8 mouse cellular contexts compared by ENCODE assay signal in genomic region chr2:119019131-119019530, GRCm38 (mm10). TPM values are rescaled to one million over a fixed set of nuclear protein-coding genes. Genes with fewer than 3 reads are reported as not detected.
A peak's percentile ranks its signal among the peaks of the same experiment; 100 is the strongest.
DNase-seq lines count a peak whose midpoint lies in the region; ATAC-seq and TF ChIP-seq lines count a peak whose summit lies in the region.

No protein-coding gene starts in this region.

- no peak overlapping the region for H3K4me2 ChIP-seq in liver, postnatal 0 days (ENCODE audit: low read depth, low read length)
- 0 out of 2 replicates have a peak overlapping the region, but pooled peaks have one; percentile 9 for H3K4me2 ChIP-seq in embryonic facial prominence, embryonic 13.5 days
- H3K4me2 ChIP-seq in hindbrain, embryonic 16.5 days (ENCODE audit: low read length), result peak overlapping the region; percentile 23
- peak overlapping the region; percentile 22; the same call in 1 of the 2 replicates for H3K4me2 ChIP-seq in neural tube, embryonic 14.5 days (ENCODE audit: low read depth, low read length)

- WGBS in liver, postnatal 0 days (ENCODE audit: insufficient replicate concordance), result 50% methylated on average over 5 of the region's 5 CpGs
- WGBS in embryonic facial prominence, embryonic 13.5 days, result 19% methylated on average over 5 of the region's 5 CpGs
- WGBS in hindbrain, embryonic 16.5 days, result 9% methylated on average over 5 of the region's 5 CpGs
- 4% methylated on average over 5 of the region's 5 CpGs for WGBS in neural tube, embryonic 14.5 days

- no peak overlapping the region for H3K4me3 ChIP-seq in liver, postnatal 0 days (ENCODE audit: low read depth, low read length)
- H3K4me3 ChIP-seq in embryonic facial prominence, embryonic 13.5 days, result no peak overlapping the region
- no peak overlapping the region for H3K4me3 ChIP-seq in hindbrain, embryonic 16.5 days (ENCODE audit: low read length)
- H3K4me3 ChIP-seq in neural tube, embryonic 14.5 days (ENCODE audit: low read depth, low read length), result no peak overlapping the region

- no peaks in the 10 kb centered on the region for H3K9me3 ChIP-seq in liver, postnatal 0 days (ENCODE audit: low read length)
- H3K9me3 ChIP-seq in embryonic facial prominence, embryonic 13.5 days, result no peaks in the 10 kb centered on the region; the same call in 1 of the 2 replicates
- H3K9me3 ChIP-seq in hindbrain, embryonic 16.5 days (ENCODE audit: control insufficient read depth, low read length), result no peaks in the 10 kb centered on the region
- H3K9me3 ChIP-seq in neural tube, embryonic 14.5 days (ENCODE audit: control insufficient read depth, low read length), result no peaks in the 10 kb centered on the region

- no peak for ATAC-seq in liver, postnatal 0 days
- ATAC-seq in embryonic facial prominence, embryonic 13.5 days (ENCODE audit: insufficient number of reproducible peaks, insufficient read depth, low FRiP score, low TSS enrichment, low read depth), result no peak; the same call in 1 of the 2 replicates
- peak; percentile 67 for ATAC-seq in hindbrain, embryonic 16.5 days
- peak; percentile 85 for ATAC-seq in neural tube, embryonic 14.5 days (ENCODE audit: low read depth)

- TF ChIP-seq CTCF in liver, postnatal 0 days (IDR thresholded peaks at IDR 0.05; ENCODE audit: low read depth), result peak; percentile 41; the same call in 1 of the 2 replicates

- no peaks in the 10 kb centered on the region for H3K27me3 ChIP-seq in liver, postnatal 0 days (ENCODE audit: insufficient read depth, low read length)
- no peaks in the 10 kb centered on the region for H3K27me3 ChIP-seq in embryonic facial prominence, embryonic 13.5 days
- no peaks in the 10 kb centered on the region for H3K27me3 ChIP-seq in hindbrain, embryonic 16.5 days (replicated peaks; ENCODE audit: control insufficient read depth, insufficient read depth, low read length)
- no peaks in the 10 kb centered on the region for H3K27me3 ChIP-seq in neural tube, embryonic 14.5 days (ENCODE audit: control insufficient read depth, insufficient read depth, low read length)

- H3K9ac ChIP-seq in liver, postnatal 0 days (replicated peaks), result no peak overlapping the region
- peak overlapping the region; percentile 58; the same call in 1 of the 2 replicates for H3K9ac ChIP-seq in embryonic facial prominence, embryonic 13.5 days
- no peak overlapping the region for H3K9ac ChIP-seq in hindbrain, embryonic 16.5 days (ENCODE audit: low read depth, low read length)
- no peak overlapping the region for H3K9ac ChIP-seq in neural tube, embryonic 14.5 days (replicated peaks; ENCODE audit: low read depth, low read length)

- TF ChIP-seq EP300 in liver, postnatal 0 days (IDR thresholded peaks at IDR 0.05; ENCODE audit: low read depth), result no peak

- no peak overlapping the region for H3K27ac ChIP-seq in liver, postnatal 0 days (ENCODE audit: low read depth)
- H3K27ac ChIP-seq in embryonic facial prominence, embryonic 13.5 days, result peak overlapping the region; percentile 33; the same call in 1 of the 2 replicates
- H3K27ac ChIP-seq in hindbrain, embryonic 16.5 days (ENCODE audit: low read depth, low read length), result peak overlapping the region; percentile 55; the same call in 1 of the 2 replicates
- peak overlapping the region; percentile 61 for H3K27ac ChIP-seq in neural tube, embryonic 14.5 days (ENCODE audit: low read depth, low read length)

- DNase-seq in liver, postnatal 0 days, result no peak
- DNase-seq in liver, result no peak
- no peak for DNase-seq in urinary bladder, postnatal 14 days (ENCODE audit: low spot score)
- no peak for DNase-seq in cerebellum, adult 11 months
- no peak for DNase-seq in adipocyte (ENCODE audit: low spot score)

- H3K4me1 ChIP-seq in liver, postnatal 0 days (ENCODE audit: insufficient read depth), result peaks cover 7% of the 10 kb centered on the region
- H3K4me1 ChIP-seq in embryonic facial prominence, embryonic 13.5 days, result peaks cover 8% of the 10 kb centered on the region
- peaks cover 8% of the 10 kb centered on the region; the same call in 1 of the 2 replicates for H3K4me1 ChIP-seq in hindbrain, embryonic 16.5 days (ENCODE audit: control insufficient read depth, insufficient read depth, low read depth, low read length)
- H3K4me1 ChIP-seq in neural tube, embryonic 14.5 days (ENCODE audit: control insufficient read depth, insufficient read depth, low read length), result peaks cover 5% of the 10 kb centered on the region

- H3K36me3 ChIP-seq in liver, postnatal 0 days (replicated peaks; ENCODE audit: insufficient read depth, low read length), result peaks cover 55% of the 10 kb centered on the region
- peaks cover 48% of the 10 kb centered on the region for H3K36me3 ChIP-seq in embryonic facial prominence, embryonic 13.5 days
- H3K36me3 ChIP-seq in hindbrain, embryonic 16.5 days (ENCODE audit: control insufficient read depth, insufficient read depth, low read length), result peaks cover 17% of the 10 kb centered on the region
- H3K36me3 ChIP-seq in neural tube, embryonic 14.5 days (ENCODE audit: control insufficient read depth, insufficient read depth, low read length), result peaks cover 14% of the 10 kb centered on the region; the same call in 1 of the 2 replicates

RNA-seq across cellular contexts. Expression of gene Ccdc32, which starts 10.1 kb away (rescaled TPM):
- 12.2 and 12.8 TPM in 2 replicates for polyA plus RNA-seq in liver, postnatal 0 days (2015; fragmentation: Nextera tagmentation; extraction: Ambion mirVana)
- 25.4 and 25.7 TPM in 2 replicates for polyA plus RNA-seq in embryonic facial prominence, embryonic 13.5 days (2015; fragmentation: Nextera tagmentation; extraction: Ambion mirVana)
- polyA plus RNA-seq in hindbrain, embryonic 16.5 days (2015; fragmentation: Nextera tagmentation; extraction: Ambion mirVana), result 41.7 and 44.1 TPM in 2 replicates
- 36.3 and 38.5 TPM in 2 replicates for polyA plus RNA-seq in neural tube, embryonic 14.5 days (2014; fragmentation: Nextera tagmentation; extraction: Ambion mirVana)

RNA-seq across cellular contexts. Expression of gene Rpusd2, which starts 15.5 kb away (rescaled TPM):
- 1.3 and 2.1 TPM in 2 replicates for polyA plus RNA-seq in liver, postnatal 0 days (2015; fragmentation: Nextera tagmentation; extraction: Ambion mirVana)
- polyA plus RNA-seq in embryonic facial prominence, embryonic 13.5 days (2015; fragmentation: Nextera tagmentation; extraction: Ambion mirVana), result 4.2 and 4.9 TPM in 2 replicates
- polyA plus RNA-seq in hindbrain, embryonic 16.5 days (2015; fragmentation: Nextera tagmentation; extraction: Ambion mirVana), result 3.7 and 4.1 TPM in 2 replicates
- polyA plus RNA-seq in neural tube, embryonic 14.5 days (2014; fragmentation: Nextera tagmentation; extraction: Ambion mirVana), result 4.1 and 4.4 TPM in 2 replicates

RNA-seq across cellular contexts. Expression of gene Knl1, which starts 27.8 kb away (rescaled TPM):
- polyA plus RNA-seq in liver, postnatal 0 days (2015; fragmentation: Nextera tagmentation; extraction: Ambion mirVana), result 34.0 and 35.2 TPM in 2 replicates
- 56.7 and 58.6 TPM in 2 replicates for polyA plus RNA-seq in embryonic facial prominence, embryonic 13.5 days (2015; fragmentation: Nextera tagmentation; extraction: Ambion mirVana)
- polyA plus RNA-seq in hindbrain, embryonic 16.5 days (2015; fragmentation: Nextera tagmentation; extraction: Ambion mirVana), result 8.3 and 9.7 TPM in 2 replicates
- 2.9 and 4.9 TPM in 2 replicates for polyA plus RNA-seq in neural tube, embryonic 14.5 days (2014; fragmentation: Nextera tagmentation; extraction: Ambion mirVana)

Comparison
In these comparisons a context has a peak if more than half of its experiments do, and no peak if none do; other contexts are left out.
1. ATAC-seq: peak in hindbrain, embryonic 16.5 days (single experiment) and neural tube, embryonic 14.5 days (single experiment); none in liver, postnatal 0 days (single experiment) and embryonic facial prominence, embryonic 13.5 days (single experiment).